Mouse (Mus musculus) liver, adult 2 months (tissue): Measurements from ENCODE around the gene Rab4b. TPM values are rescaled to one million over a fixed set of nuclear protein-coding genes. Genes with fewer than 3 reads are reported as not detected.

Experiments
- DNase-seq: peaks from one replicate; pipeline ENCODE4 v3.0.0-alpha.2; 2011; ENCODE audit warnings: low read depth, low spot score; ENCODE audit errors: extremely low read depth
- H3K27ac ChIP-seq: fragments of 200-500 bp; replicated peaks from 2 replicates; pipeline ENCODE4 v1.5.1; 2012; ENCODE audit warnings: low read depth, mild to moderate bottlenecking, control low read depth, inconsistent platforms, low read length; ENCODE audit not compliant: insufficient read depth
- H3K27me3 ChIP-seq: fragments of 200-500 bp; 2 replicates; pipeline ENCODE4 v1.6.1; 2012; ENCODE audit warnings: mild to moderate bottlenecking, moderate library complexity, low read length, inconsistent platforms; ENCODE audit not compliant: control insufficient read depth, insufficient read depth
- H3K36me3 ChIP-seq: fragments of 200-500 bp; 2 replicates; pipeline ENCODE4 v1.6.1; 2012; ENCODE audit warnings: low read length, inconsistent platforms; ENCODE audit not compliant: control insufficient read depth, insufficient read depth
- H3K4me1 ChIP-seq: fragments of 200-500 bp; 2 replicates; pipeline ENCODE4 v1.6.1; 2011; ENCODE audit warnings: low read length; ENCODE audit not compliant: control insufficient read depth, insufficient read depth
- H3K4me3 ChIP-seq: fragments of 200-500 bp; 2 replicates; pipeline ENCODE4 v1.5.1; 2011; ENCODE audit warnings: low read depth, mild to moderate bottlenecking, control low read depth, low read length, moderate library complexity; ENCODE audit not compliant: insufficient read depth
- H3K79me2 ChIP-seq: fragments of 200-500 bp; 2 replicates; pipeline ENCODE4 v1.6.1; 2012; ENCODE audit warnings: inconsistent platforms, mild to moderate bottlenecking, low read length, moderate library complexity; ENCODE audit not compliant: control insufficient read depth, insufficient read depth
- H3K9ac ChIP-seq: fragments of 200-500 bp; 2 replicates; pipeline ENCODE4 v1.6.1; 2012; ENCODE audit warnings: low read depth, mild to moderate bottlenecking, control low read depth, inconsistent platforms, low read length
- CTCF ChIP-seq: fragments of 200-500 bp; IDR thresholded peaks from 2 replicates; pipeline ENCODE4 v1.5.1; 2011; ENCODE audit warnings: low read depth, low read length, control low read depth
- POLR2A ChIP-seq: fragments of 200-500 bp; IDR thresholded peaks from 2 replicates; pipeline ENCODE4 v1.6.1; 2011; ENCODE audit warnings: low read length, control low read depth; ENCODE audit not compliant: insufficient read depth; ENCODE audit errors: extremely low read depth
- WGBS: fragments of 180-500 bp; shearing (Covaris S2); methylation state at CpG from one replicate; pipeline ENCODE4 v1.1.7; 2018; 5-methylcytosine and 5-hydroxymethylcytosine counted together
- polyA plus RNA-seq: library from polyadenylated mRNA; depleted of rRNA; stranded (reverse); fragments of >200 nt; gene quantifications from 2 replicates; pipeline ENCODE4 v1.2.3, GENCODE M21; 2012
- total RNA-seq: library from RNA; depleted of rRNA; stranded (reverse); fragments of >200 nt; gene quantifications from 2 replicates; pipeline ENCODE4 v1.2.3, GENCODE M21; 2014

Rab4b gene
- total and polyA plus RNA-seq, 2 experiments: 8.7 to 28.3 TPM

DNA sequence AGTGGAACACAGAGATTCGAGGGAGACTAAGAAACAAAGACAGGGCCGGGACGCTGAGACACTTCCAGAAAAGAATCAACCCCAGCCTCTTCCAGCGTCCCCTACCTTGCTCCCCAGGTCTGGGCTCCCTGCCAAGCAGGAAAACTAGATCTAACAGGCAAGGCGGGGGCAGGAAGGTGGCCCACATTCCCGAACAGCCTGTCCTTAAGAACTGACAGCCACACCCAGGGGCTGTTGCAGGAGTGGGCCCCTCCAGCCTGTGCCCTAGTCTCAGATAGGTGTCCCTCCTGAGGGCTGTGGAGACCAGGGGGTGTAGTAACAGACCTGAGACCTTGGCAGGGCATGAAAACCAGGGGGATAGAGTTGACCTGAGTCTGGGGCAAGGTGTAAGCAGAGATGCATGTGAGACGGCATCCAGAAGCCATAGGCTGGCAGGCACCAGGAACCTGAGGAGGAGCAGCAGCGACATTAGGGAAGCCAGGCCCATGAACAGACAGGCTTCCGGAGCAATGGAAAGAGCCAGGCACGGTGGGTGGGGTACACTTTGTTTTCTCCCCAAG lies 25.4 kb downstream of the Rab4b start, which contains the start of gene Cyp2t4:
TSS of gene Cyp2t4 (plus strand) at position 510 of the 560 bp plus-strand sequence.
- Histone ChIP-seq H3K27ac (no peak within 1 kb of the TSS), H3K4me3 (no peak within 1 kb of the TSS), H3K4me1 (no peaks in the 10 kb centered on the region), H3K9ac (no peak within 1 kb of the TSS), H3K27me3 (no peaks in the 10 kb centered on the region), H3K36me3 (peaks cover 3% of the 10 kb centered on the region; the same call in 1 of the 2 replicates), H3K79me2 (no peaks in the 10 kb centered on the region)
- no peak for DNase-seq
- WGBS: 69% methylated on average over 10 of the region's 10 CpGs
- TF ChIP-seq POLR2A: no peak
- no peak for TF ChIP-seq CTCF

GRCm38 (mm10) chr7:27136410-27136996 lies 42.2 kb downstream of the Rab4b start:
- no peak overlapping the region for H3K4me3 ChIP-seq
- H3K79me2 ChIP-seq: no peaks in the 10 kb centered on the region
- no peak for TF ChIP-seq POLR2A
- no peak for TF ChIP-seq CTCF
- no peak overlapping the region for H3K27ac ChIP-seq
- no peaks in the 10 kb centered on the region for H3K27me3 ChIP-seq
- 51% methylated on average over 8 of the region's 8 CpGs for WGBS
- DNase-seq: peak; percentile 32
- peaks cover 27% of the 10 kb centered on the region for H3K36me3 ChIP-seq
- peaks cover 4% of the 10 kb centered on the region; the same call in 1 of the 2 replicates for H3K4me1 ChIP-seq
- no peak overlapping the region for H3K9ac ChIP-seq

DNA sequence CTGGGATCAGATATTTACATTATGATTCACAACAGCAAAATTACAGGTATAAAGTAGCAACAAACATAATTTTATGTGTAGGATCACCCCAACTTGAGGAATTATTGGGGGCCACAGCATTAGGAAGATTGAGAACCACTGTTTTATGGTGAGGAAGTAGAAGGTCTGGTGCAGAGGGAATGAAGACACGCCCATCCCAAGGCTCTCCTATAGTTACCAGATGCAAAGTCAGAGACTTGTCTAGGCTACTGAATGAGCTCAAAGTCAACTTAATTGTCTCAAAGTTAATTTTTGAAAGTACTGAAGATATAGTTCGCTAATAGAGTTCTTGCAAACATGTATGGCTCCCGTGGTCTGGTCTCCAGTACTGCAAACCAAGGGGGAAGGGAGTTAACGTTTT lies 44.9 kb downstream of the Rab4b start:
- Histone ChIP-seq H3K4me1 (peaks cover 13% of the 10 kb centered on the region), H3K79me2 (no peaks in the 10 kb centered on the region), H3K27ac (no peak overlapping the region), H3K36me3 (peaks cover 43% of the 10 kb centered on the region), H3K27me3 (no peaks in the 10 kb centered on the region), H3K4me3 (no peak overlapping the region), H3K9ac (no peak overlapping the region)
- TF ChIP-seq POLR2A: no peak
- no peak for TF ChIP-seq CTCF
- 85% methylated on average over 4 of the region's 4 CpGs for WGBS
- DNase-seq: no peak

DNA sequence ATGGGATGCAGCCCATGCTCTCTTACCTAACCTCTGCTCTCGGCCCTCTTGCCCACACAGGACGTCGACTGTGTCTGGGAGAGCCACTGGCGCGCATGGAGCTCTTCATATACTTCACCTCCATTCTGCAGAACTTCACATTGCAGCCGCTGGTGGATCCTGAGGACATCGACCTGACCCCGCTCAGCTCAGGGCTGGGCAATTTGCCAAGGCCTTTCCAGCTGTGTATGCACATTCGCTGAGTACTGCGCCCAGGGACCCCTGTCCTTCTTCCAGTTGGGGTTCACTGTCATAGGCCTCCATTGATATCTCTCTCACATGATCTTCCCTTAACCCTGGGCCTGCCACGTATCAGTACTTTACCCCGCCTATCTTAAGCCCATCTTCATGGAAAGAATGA lies 45.5 kb downstream of the Rab4b start:
- Histone ChIP-seq H3K4me3 (no peak overlapping the region), H3K36me3 (peaks cover 43% of the 10 kb centered on the region), H3K4me1 (peaks cover 16% of the 10 kb centered on the region), H3K27ac (no peak overlapping the region), H3K9ac (no peak overlapping the region), H3K27me3 (no peaks in the 10 kb centered on the region), H3K79me2 (no peaks in the 10 kb centered on the region)
- TF ChIP-seq POLR2A: no peak
- no peak for TF ChIP-seq CTCF
- peak; percentile 50 for DNase-seq
- WGBS: 21% methylated on average over 12 of the region's 12 CpGs

DNA sequence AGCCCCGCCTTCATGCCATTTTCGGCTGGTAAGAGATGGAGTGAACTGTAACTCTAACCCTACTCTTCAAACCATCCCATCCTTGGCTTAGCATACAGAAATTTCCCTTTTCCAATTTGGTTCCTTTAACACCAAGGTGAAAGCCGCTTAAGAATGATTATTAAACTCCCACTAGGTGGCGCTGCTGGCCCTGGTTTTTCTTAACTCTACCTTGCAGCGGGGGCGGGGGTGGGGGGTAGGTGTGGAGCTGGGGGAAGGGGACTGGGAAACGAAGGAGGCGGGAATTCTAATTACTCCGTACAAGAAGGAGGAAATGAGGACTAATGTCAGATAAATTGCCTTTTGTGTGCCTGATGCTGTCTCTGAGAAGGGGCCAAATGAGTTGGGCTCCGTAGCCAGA lies 46.1 kb downstream of the Rab4b start:
- peak; percentile 49 for DNase-seq
- H3K36me3 ChIP-seq: peaks cover 43% of the 10 kb centered on the region
- no peak overlapping the region for H3K4me3 ChIP-seq
- H3K27me3 ChIP-seq: no peaks in the 10 kb centered on the region
- peak; percentile 43 for TF ChIP-seq CTCF
- no peak for TF ChIP-seq POLR2A
- H3K9ac ChIP-seq: 0 out of 2 replicates have a peak overlapping the region, but pooled peaks have one; percentile 9
- no peak overlapping the region for H3K27ac ChIP-seq
- WGBS: 25% methylated on average over 10 of the region's 10 CpGs
- peaks cover 19% of the 10 kb centered on the region for H3K4me1 ChIP-seq
- H3K79me2 ChIP-seq: no peaks in the 10 kb centered on the region

- WGBS: 61% methylated on average over 2 of the region's 2 CpGs
- H3K36me3 ChIP-seq: peaks cover 43% of the 10 kb centered on the region
- no peaks in the 10 kb centered on the region for H3K27me3 ChIP-seq
Observed at GRCm38 (mm10) chr7:27131387-27131786, 47.3 kb downstream of the Rab4b start.

More at GRCm38 (mm10) chr7:27131387-27131786, 47.3 kb downstream of the Rab4b start:
- H3K9ac ChIP-seq: no peak overlapping the region
- H3K4me3 ChIP-seq: no peak overlapping the region
- H3K27ac ChIP-seq: no peak overlapping the region
- H3K79me2 ChIP-seq: no peaks in the 10 kb centered on the region
- TF ChIP-seq CTCF (peak; percentile 49), POLR2A (no peak)
- peaks cover 22% of the 10 kb centered on the region for H3K4me1 ChIP-seq
- DNase-seq: no peak
